Mouse (Mus musculus) lung, adult 2 months (tissue): Measurements from ENCODE around the gene Rmnd5b.

ENCODE experiments used
- CTCF ChIP-seq: fragments of 200-500 bp; IDR thresholded peaks from 2 replicates; pipeline ENCODE4 v1.5.1; 2011; ENCODE audit warnings: mild to moderate bottlenecking, low read length, control low read depth; ENCODE audit not compliant: insufficient read depth
- POLR2A ChIP-seq: fragments of 200-500 bp; IDR thresholded peaks from 2 replicates; pipeline ENCODE4 v1.6.1; 2011; ENCODE audit warnings: low read depth, mild to moderate bottlenecking, control low read depth, low read length, borderline replicate concordance; ENCODE audit errors: extremely low read depth

GRCm38 (mm10) chr11:51585608-51586252 lies 50.0 kb downstream of the Rmnd5b start:
- TF ChIP-seq CTCF (no peak), POLR2A (no peak)
